Mouse (Mus musculus): ENCODE measurements around the gene Pth1r. TPM values are rescaled to one million over a fixed set of nuclear protein-coding genes. Genes with fewer than 3 reads are reported as not detected.

Gene Pth1r
- polyA plus RNA-seq, 1 experiment = not detected

- no peak for TF ChIP-seq CTCF (IDR thresholded peaks at IDR 0.05; ENCODE audit: insufficient read depth, low read depth, low read length)
- no peak for TF ChIP-seq POLR2A (IDR thresholded peaks at IDR 0.05; ENCODE audit: insufficient read depth, low read depth, low read length)
- no peak overlapping the region for H3K27ac ChIP-seq (ENCODE audit: insufficient read depth, low read depth, low read length)
- no peak overlapping the region for H3K4me3 ChIP-seq (ENCODE audit: insufficient read depth, low read depth, low read length)
- WGBS = 68% methylated on average over 4 of the region's 4 CpGs
- peaks cover 20% of the 10 kb centered on the region for H3K4me1 ChIP-seq (ENCODE audit: control insufficient read depth, insufficient read depth, low read length)
Observed at GRCm38 (mm10) chr9:110731859-110732258, 15.1 kb downstream of the Pth1r start.

GRCm38 (mm10) chr9:110729841-110730240, 17.1 kb downstream of the Pth1r start:
- whole genome bisulfite sequencing = 16% methylated on average over 8 of the region's 8 CpGs
- TF ChIP-seq CTCF (IDR thresholded peaks at IDR 0.05; ENCODE audit: insufficient read depth, low read depth, low read length) (no peak), POLR2A (IDR thresholded peaks at IDR 0.05; ENCODE audit: insufficient read depth, low read depth, low read length) (no peak)
- no peak overlapping the region for H3K4me3 ChIP-seq (ENCODE audit: insufficient read depth, low read depth, low read length)
- H3K27ac ChIP-seq (ENCODE audit: insufficient read depth, low read depth, low read length) = no peak overlapping the region
- peaks cover 38% of the 10 kb centered on the region for H3K4me1 ChIP-seq (ENCODE audit: control insufficient read depth, insufficient read depth, low read length)

- H3K4me3 ChIP-seq (ENCODE audit: insufficient read depth, low read depth, low read length) = peak overlapping the region; percentile 28
- 18% methylated on average over 32 of the region's 33 CpGs for WGBS
- H3K27ac ChIP-seq (ENCODE audit: insufficient read depth, low read depth, low read length) = no peak overlapping the region
- H3K4me1 ChIP-seq (ENCODE audit: control insufficient read depth, insufficient read depth, low read length) = peaks cover 28% of the 10 kb centered on the region
- no peak for TF ChIP-seq POLR2A (IDR thresholded peaks at IDR 0.05; ENCODE audit: insufficient read depth, low read depth, low read length)
- no peak for TF ChIP-seq CTCF (IDR thresholded peaks at IDR 0.05; ENCODE audit: insufficient read depth, low read depth, low read length)
Observed at GRCm38 (mm10) chr9:110726867-110727266, 20.1 kb downstream of the Pth1r start.

GRCm38 (mm10) chr9:110725721-110726135, 21.2 kb downstream of the Pth1r start:
- TF ChIP-seq POLR2A (IDR thresholded peaks at IDR 0.05; ENCODE audit: insufficient read depth, low read depth, low read length) (no peak), CTCF (IDR thresholded peaks at IDR 0.05; ENCODE audit: insufficient read depth, low read depth, low read length) (no peak)
- Histone ChIP-seq H3K27ac (ENCODE audit: insufficient read depth, low read depth, low read length) (no peak overlapping the region), H3K4me3 (ENCODE audit: insufficient read depth, low read depth, low read length) (no peak overlapping the region), H3K4me1 (ENCODE audit: control insufficient read depth, insufficient read depth, low read length) (peaks cover 28% of the 10 kb centered on the region)
- WGBS = 14% methylated on average over 9 of the region's 9 CpGs

- H3K27ac ChIP-seq (ENCODE audit: insufficient read depth, low read depth, low read length) = no peak overlapping the region
- H3K4me3 ChIP-seq (ENCODE audit: insufficient read depth, low read depth, low read length) = no peak overlapping the region
- H3K4me1 ChIP-seq (ENCODE audit: control insufficient read depth, insufficient read depth, low read length) = peaks cover 21% of the 10 kb centered on the region
- TF ChIP-seq POLR2A (IDR thresholded peaks at IDR 0.05; ENCODE audit: insufficient read depth, low read depth, low read length) = no peak
- no peak for TF ChIP-seq CTCF (IDR thresholded peaks at IDR 0.05; ENCODE audit: insufficient read depth, low read depth, low read length)
- 85% methylated on average over 10 of the region's 10 CpGs for WGBS
Observed at GRCm38 (mm10) chr9:110722060-110722459, 24.9 kb downstream of the Pth1r start.

- peaks cover under 1% of the 10 kb centered on the region; the same call in 1 of the 2 replicates for H3K4me1 ChIP-seq (ENCODE audit: control insufficient read depth, insufficient read depth, low read length)
- no peak overlapping the region for H3K4me3 ChIP-seq (ENCODE audit: insufficient read depth, low read depth, low read length)
- H3K27ac ChIP-seq (ENCODE audit: insufficient read depth, low read depth, low read length) = no peak overlapping the region
- WGBS = 80% methylated on average over 5 of the region's 5 CpGs
- no peak for TF ChIP-seq POLR2A (IDR thresholded peaks at IDR 0.05; ENCODE audit: insufficient read depth, low read depth, low read length)
- TF ChIP-seq CTCF (IDR thresholded peaks at IDR 0.05; ENCODE audit: insufficient read depth, low read depth, low read length) = no peak
Observed at GRCm38 (mm10) chr9:110719977-110720376, 27.0 kb downstream of the Pth1r start.

GRCm38 (mm10) chr9:110718810-110719209, 28.1 kb downstream of the Pth1r start:
- 85% methylated on average over 3 of the region's 3 CpGs for WGBS
- TF ChIP-seq CTCF (IDR thresholded peaks at IDR 0.05; ENCODE audit: insufficient read depth, low read depth, low read length) = no peak
- TF ChIP-seq POLR2A (IDR thresholded peaks at IDR 0.05; ENCODE audit: insufficient read depth, low read depth, low read length) = no peak
- Histone ChIP-seq H3K27ac (ENCODE audit: insufficient read depth, low read depth, low read length) (no peak overlapping the region), H3K4me3 (ENCODE audit: insufficient read depth, low read depth, low read length) (no peak overlapping the region), H3K4me1 (ENCODE audit: control insufficient read depth, insufficient read depth, low read length) (no peaks in the 10 kb centered on the region)

- TF ChIP-seq CTCF (IDR thresholded peaks at IDR 0.05; ENCODE audit: insufficient read depth, low read depth, low read length) (no peak), POLR2A (IDR thresholded peaks at IDR 0.05; ENCODE audit: insufficient read depth, low read depth, low read length) (no peak)
- Histone ChIP-seq H3K4me1 (ENCODE audit: control insufficient read depth, insufficient read depth, low read length) (no peaks in the 10 kb centered on the region), H3K4me3 (ENCODE audit: insufficient read depth, low read depth, low read length) (no peak overlapping the region), H3K27ac (ENCODE audit: insufficient read depth, low read depth, low read length) (no peak overlapping the region)
- WGBS = 89% methylated on average over 6 of the region's 6 CpGs
Observed at GRCm38 (mm10) chr9:110718071-110718470, 28.9 kb downstream of the Pth1r start.

- WGBS = 30% methylated on average over 4 of the region's 4 CpGs
- H3K4me3 ChIP-seq (ENCODE audit: insufficient read depth, low read depth, low read length) = no peak overlapping the region
- TF ChIP-seq CTCF (IDR thresholded peaks at IDR 0.05; ENCODE audit: insufficient read depth, low read depth, low read length) (no peak), POLR2A (IDR thresholded peaks at IDR 0.05; ENCODE audit: insufficient read depth, low read depth, low read length) (no peak)
- H3K27ac ChIP-seq (ENCODE audit: insufficient read depth, low read depth, low read length) = no peak overlapping the region
- no peaks in the 10 kb centered on the region for H3K4me1 ChIP-seq (ENCODE audit: control insufficient read depth, insufficient read depth, low read length)
Observed at GRCm38 (mm10) chr9:110716775-110717174, 30.2 kb downstream of the Pth1r start.

GRCm38 (mm10) chr9:110715426-110715825, 31.5 kb downstream of the Pth1r start:
- no peak overlapping the region for H3K27ac ChIP-seq (ENCODE audit: insufficient read depth, low read depth, low read length)
- H3K4me3 ChIP-seq (ENCODE audit: insufficient read depth, low read depth, low read length) = no peak overlapping the region
- no peaks in the 10 kb centered on the region for H3K4me1 ChIP-seq (ENCODE audit: control insufficient read depth, insufficient read depth, low read length)
- TF ChIP-seq POLR2A (IDR thresholded peaks at IDR 0.05; ENCODE audit: insufficient read depth, low read depth, low read length) (no peak), CTCF (IDR thresholded peaks at IDR 0.05; ENCODE audit: insufficient read depth, low read depth, low read length) (no peak)
- WGBS = 52% methylated on average over 1 of the region's 1 CpGs
